Mouse (Mus musculus) thymus, postnatal 10 days (tissue): ENCODE measurements around the gene Cln5.

Experiments
- DNase-seq, 2 experiments: peaks; one replicate each; pipeline ENCODE4 v3.0.0; 2021; ENCODE audit warnings: low spot score in 2 of 2

The Cln5 gene

DNA sequence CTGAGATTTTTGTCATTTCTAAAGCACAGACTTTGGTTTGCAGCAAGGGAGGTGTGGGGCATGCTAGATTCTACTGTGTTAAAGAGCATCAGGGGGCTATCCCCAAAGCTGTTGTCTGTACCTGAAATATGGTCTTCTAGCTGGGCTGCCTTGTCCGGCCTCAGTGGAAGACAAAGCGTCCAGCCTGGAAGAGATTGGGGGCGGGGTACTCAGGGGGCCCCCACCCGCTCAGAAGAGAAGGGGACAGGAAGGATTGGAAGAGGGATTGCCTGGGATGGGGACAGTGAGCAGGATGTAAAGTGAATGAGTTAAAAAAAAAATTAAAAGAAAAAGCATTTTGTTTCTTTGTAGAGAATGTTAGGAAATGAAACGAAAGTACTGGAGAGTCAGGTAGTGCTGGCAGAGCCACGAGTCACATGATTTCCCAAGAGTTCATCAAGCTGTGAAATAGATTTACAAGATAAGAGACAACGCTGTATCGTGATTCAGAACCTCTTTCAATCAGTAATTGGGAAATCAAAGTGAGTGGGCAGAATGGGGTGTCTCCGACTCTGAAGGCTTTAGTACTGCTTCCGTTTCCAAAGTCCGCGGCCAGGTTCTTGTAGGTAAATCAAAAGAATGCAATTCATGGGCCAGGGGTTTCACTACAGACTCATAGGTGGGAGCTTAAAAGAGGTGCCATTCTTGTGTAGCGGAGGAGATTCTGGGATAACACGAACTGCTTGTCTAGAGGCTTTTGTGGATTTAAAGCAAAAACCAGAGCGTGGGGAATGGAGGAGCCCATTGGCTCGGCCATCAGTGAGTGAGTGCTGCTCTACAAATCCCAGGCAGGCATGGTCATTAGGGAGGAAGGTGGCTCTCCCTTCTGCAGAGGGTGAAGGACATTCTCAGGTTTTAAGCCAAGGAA lies 8.2 kb downstream of the Cln5 start:
- no peak for DNase-seq

GRCm38 (mm10) chr14:103079209-103079977 lies 9.4 kb downstream of the Cln5 start:
- DNase-seq: no peak

DNA sequence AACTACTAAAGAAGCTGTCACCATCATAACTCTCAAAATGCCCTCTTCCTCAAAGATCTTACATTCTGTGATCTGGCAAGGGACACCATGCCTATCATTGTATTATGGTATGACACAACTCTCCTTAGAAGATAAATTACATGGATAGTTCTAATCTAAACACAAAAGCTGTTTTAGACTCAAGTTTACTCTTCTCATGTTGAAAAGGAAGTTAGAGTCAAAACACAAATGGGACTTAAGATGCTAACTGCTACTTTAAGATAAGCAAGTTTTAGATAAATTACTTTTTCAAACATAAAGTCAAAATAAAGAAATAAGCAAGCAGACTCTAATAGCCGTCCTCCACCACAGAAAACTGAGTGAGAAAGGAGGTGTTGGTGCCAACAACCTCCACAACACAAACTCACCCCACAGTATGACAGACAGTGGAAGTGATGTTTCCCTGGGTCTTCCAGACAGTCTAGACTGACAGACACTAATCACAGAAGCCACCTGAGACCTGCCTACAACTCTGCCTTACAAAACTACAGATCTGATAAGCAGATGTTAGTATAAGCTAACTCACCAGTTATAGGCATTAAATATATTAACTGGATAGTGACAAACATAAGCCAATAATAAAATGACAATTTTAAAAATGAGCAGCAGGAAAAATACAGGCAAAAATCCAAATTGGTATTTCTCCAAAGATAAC lies 16.0 kb downstream of the Cln5 start:
- DNase-seq: no peak

DNA sequence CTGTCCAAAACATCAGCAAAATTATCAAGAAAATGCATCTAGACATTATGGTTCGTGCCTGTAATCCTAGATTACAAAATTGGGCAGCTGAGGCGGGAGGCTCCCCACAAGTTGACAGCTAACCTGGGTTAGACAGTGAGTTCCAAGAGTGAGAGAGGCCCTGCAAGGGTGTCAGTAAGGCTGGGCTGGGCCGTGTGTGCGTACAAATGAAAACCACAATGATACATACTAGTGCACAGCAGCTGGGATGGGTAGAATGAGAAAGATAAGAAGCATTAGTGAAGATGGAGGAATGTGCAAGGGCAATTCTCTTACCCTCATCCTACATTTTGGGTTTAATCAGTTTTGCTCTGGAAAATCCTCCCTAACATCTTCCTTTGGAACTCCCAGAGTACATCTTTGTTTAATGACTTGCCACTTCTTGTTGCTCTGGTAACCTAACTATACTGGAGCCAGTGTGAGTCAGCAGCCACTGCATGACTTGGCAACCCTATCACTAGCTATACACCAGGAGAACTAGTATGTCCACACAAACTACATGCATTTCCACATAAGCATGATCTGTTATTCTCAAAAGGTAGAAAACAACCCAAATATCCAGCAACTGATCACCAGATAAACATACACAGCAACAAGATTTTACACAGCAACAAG lies 16.8 kb downstream of the Cln5 start:
- DNase-seq: no peak

DNA sequence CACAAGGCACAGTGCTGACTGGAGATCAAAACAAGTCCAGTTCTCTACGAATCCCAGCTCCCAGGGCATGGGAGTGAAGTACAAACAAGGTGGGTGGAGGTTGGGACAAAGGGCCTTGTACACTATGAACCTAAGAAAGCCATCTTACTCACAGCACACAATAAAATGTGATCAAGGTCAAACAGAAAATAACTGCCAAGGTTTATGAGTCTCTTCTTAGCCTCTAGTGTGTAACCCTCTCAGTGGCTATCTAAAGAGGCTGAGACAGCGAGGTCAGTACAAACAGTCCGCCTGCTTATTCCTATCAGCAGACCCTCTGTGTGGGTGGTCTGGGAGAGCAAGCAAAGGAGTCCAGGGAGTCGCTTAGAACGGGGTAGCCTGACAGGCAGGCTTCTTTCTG lies 17.8 kb downstream of the Cln5 start:
- no peak for DNase-seq

DNA sequence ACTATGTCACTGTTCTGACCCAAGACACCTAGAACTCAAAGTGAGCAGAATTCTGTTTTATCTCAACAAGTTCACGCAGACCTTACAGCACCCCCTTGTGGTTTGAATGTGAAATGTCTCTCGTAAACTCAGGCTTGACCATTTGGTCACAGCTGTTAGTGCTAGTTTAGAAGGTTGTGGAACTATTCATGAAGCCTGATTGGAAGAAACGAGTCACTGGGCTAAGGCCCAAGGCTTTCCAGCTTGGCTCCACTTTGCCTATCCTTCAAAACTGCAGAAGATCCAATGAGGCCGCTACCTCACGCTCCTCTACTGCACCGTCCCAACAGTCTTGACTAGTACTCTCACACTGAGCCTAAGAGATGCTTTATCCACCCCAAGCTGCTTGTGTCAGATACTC lies 18.6 kb downstream of the Cln5 start:
- DNase-seq: peak in 1 of 2 experiments; percentile 54

DNA sequence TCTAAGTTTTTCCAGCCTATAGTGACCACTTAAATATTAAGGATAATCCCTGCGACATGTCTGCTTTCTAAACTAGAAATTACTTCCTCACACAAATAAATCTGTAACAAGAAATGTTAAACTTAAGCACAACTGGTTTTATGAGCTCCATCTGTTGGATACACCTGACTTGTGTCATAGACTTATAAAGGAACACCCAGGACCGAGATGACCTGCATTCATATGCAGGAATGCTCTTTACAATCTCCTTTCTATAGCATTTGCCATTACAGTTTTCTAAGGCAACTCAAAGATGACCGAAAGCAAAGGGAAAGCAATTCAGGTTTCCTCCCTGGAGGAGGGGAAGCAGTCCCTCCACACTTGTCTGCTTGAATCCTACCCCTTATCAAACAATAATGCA lies 23.2 kb downstream of the Cln5 start:
- no peak for DNase-seq

- DNase-seq: no peak
These were observed 23.7 kb downstream of the Cln5 start for GRCm38 (mm10) chr14:103093670-103094069.

DNA sequence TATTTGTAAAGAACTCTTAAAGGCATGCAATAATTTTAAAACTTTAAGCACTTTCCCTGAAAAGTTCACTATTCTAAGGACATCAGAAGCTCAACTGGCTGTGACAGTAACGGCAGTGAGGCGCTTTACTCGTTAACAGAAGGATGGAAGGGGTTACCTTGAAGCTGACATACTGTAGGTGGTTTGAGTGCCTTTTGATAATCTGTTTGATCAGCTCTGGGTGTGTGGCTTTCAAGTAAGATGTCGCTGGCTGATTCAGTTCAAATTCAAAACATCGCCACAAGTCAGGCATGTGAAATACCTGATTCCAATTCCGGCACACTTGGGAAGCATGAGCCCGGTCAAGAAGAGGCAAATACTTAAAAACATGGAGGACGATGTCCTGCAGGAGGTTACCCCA lies 25.0 kb downstream of the Cln5 start:
- no peak for DNase-seq

- DNase-seq: no peak
These were observed 25.8 kb downstream of the Cln5 start for GRCm38 (mm10) chr14:103095826-103096225.

DNA sequence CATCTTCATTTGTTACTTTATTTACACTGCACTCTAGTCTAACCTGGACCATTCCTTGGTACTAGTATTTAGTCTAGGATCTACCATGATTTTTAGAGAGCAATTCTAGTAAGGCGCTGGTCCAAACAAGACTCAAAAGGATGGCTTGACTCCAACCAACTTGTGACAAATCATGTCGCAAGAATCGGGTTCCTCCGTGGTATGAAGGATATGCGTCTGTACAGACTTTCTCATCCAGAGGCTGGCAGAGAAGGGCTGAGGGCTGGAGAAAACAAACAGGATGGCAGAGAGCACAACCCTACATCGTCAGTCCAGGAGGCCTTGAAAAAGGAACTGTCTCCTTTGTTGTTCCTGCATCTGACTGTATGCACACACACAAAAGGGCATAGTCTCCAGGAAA lies 26.6 kb downstream of the Cln5 start:
- no peak for DNase-seq

DNA sequence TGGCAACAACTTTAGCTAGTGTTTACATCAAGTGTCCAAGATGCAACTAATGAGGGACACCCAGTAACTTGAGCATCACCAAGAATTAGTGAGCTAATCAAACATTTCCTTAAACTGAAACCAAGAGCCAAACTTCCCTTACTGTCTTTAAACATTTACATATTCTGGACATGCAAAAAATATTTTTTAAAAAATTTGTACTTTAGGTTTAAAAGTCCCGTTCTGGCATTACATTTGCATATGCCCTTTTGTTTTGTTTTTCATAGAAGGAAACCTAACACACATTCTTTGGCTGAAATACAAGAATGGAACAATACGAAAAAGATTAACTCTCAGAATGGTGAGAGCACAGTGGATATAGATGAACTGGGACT lies 28.2 kb downstream of the Cln5 start:
- no peak for DNase-seq

- DNase-seq: peak; percentile 68 to 83
These were observed 28.7 kb downstream of the Cln5 start for GRCm38 (mm10) chr14:103098587-103099235.

- DNase-seq: peak; percentile 77 to 82
These were observed 29.4 kb downstream of the Cln5 start, which contains the start of gene Fbxl3 for GRCm38 (mm10) chr14:103099238-103099933. TSS of gene Fbxl3 (minus strand) at chr14:103099566.

DNA sequence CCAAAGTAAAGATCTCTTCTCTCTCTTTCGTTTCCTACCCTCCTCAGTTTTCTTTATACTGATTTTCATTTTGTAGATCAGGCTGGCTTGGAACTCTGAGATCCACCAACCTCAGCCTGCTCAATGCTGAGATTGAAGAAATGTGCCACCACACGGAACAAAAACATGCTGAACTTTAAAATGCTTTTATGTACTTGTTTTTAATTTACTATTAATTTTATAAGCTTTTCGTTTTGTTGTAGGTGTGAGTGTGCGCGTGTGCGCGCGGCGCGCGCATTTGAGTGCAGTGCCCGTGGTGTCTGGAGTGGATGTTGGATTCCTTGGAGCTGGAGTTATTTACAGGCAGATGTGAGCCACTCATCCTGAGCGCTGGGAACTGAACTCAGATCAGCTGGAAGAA lies 30.3 kb downstream of the Cln5 start:
- no peak for DNase-seq

DNA sequence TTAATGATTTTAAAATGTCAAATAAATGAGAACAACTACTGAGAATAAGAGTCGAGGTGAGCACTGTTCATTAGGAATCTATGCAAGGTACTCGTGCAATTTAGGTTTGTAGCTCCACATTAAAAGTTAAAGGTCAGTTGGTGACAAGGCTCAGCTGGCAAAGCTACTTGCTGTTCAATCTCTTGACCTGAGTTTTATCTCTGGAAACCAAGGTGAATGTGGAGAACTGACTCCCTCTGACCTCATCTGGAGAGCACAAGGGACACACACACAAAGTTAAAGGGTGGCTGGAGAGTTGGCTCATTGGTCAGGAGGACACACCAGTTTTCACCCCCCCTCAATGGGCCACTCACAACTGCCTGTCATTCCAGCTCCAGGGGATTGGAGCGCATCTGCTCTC lies 31.2 kb downstream of the Cln5 start:
- no peak for DNase-seq

DNA sequence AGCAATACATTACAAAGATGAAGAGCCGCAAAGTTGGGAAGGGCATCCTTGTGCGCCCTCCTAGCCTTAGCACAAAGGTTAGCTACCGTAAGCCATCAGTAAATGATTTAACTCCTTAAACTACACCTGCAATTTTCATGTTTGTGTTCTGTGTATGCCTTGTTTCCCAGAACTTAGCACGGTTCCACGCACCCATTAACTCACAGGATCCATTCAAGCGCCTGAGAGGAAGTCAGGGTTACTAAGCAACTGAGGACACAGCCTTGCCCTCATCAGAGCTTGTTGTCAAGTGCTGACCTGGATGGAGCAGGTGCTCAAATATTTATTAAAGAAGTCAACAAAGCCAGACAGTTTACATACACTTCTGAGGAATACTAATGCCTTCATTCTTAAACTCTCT lies 32.2 kb downstream of the Cln5 start:
- DNase-seq: no peak

GRCm38 (mm10) chr14:103102731-103103335 lies 32.8 kb downstream of the Cln5 start:
- no peak for DNase-seq

- no peak for DNase-seq
These were observed 36.3 kb downstream of the Cln5 start for GRCm38 (mm10) chr14:103106301-103106700.

DNA sequence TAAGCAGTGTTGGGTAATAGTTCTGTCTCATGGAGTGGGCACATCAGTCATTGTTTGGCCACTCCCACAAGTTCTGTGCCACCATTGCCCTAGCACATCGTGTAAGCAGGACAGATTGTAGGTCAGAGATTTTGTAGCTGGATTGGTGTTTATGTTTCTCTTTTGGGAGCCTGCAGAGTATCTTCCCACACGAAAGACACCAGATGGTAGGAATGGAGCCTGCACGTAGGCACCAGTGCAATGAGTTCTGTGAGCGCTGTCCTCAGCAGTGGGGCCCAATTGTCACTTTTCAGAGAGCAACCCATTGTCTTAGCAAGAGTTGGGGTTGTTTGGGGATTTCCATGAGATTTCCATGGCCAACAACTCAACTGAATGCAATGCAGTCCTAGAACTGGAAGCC lies 40.0 kb downstream of the Cln5 start:
- no peak for DNase-seq
